Mouse (Mus musculus) ES-E14 (cell line): ENCODE results near the gene Btbd2.

Experiments used
- CHD2 ChIP-seq: IDR thresholded peaks from 2 replicates; pipeline ENCODE4 v1.6.1; 2014; ENCODE audit warnings: mild to moderate bottlenecking, low read depth, low read length, inconsistent platforms
- ZC3H11A ChIP-seq: IDR thresholded peaks from 2 replicates; pipeline ENCODE4 v1.6.1; 2012; ENCODE audit warnings: low read depth, mild to moderate bottlenecking, inconsistent platforms, low read length, borderline replicate concordance

DNA sequence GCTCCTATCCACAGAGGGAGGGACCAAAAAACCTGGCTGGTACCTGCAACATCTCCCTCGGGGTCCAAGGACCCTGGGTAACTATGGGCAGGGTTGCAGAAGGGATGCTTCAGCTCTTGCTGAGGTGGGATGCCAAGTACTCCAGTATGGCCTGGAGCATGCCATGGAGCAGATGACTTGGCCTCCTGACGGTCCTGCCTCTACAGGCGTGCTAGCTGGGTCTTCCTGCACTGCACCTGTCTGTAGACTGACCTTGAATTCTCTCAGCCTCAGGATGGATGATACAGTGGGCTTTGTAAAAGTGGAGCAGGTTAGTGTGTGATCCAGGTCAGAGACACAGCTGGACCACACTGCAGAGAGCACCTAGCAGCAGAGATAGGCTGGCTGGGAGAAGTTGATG, 48.6 kb upstream of the Btbd2 start:
- TF ChIP-seq CHD2 (no peak), ZC3H11A (no peak)
